Mouse (Mus musculus): ENCODE results near the gene Gstm6.
"Not testable (repeated sequence)": the region's sequence is repeated elsewhere in the genome, so short reads cannot be mapped to it uniquely, and the experiment has no call there.

Gene Gstm6

DNA sequence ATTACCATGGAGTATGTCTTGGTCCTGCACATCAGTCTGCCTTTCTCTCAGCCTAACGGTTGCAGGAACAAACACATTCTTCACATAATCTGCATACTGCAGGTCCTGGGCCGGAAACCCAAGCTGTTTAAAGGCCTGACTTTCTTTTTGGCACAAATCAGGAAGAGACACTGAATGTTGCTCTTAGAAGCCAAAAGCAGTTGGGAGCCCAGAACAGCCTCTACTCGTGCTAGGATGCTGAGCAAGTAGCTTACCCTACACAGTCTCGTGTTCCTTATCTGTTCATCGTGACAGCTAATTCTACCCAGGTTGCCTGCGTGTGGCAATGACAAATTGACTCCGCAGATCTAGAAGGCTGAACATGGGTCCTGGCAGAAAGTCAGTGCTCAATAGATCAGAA is 3.0 kb downstream of the Gstm6 start:
- DNase-seq (ENCODE audit: low spot score) = no peak

DNA sequence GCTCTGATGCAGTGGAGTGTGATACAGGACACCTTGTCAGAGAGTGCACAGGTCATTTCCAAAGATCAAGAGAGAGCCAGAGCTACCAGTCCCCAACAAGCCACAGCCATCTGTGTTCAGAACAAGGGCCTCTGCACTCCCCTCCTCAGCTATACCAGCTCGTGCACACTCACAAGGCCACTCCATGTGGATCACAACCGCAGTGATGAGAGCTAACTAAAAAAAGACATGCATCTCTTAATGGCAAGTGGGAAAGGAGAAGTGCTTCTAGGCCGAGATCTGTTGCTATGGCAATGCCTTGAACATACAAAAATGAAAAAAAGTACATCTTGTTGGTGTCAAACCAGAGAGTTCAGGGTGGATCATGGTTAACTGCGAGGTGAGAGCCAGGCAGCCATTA is 3.7 kb downstream of the Gstm6 start:
- DNase-seq (ENCODE audit: low spot score) = no peak

DNA sequence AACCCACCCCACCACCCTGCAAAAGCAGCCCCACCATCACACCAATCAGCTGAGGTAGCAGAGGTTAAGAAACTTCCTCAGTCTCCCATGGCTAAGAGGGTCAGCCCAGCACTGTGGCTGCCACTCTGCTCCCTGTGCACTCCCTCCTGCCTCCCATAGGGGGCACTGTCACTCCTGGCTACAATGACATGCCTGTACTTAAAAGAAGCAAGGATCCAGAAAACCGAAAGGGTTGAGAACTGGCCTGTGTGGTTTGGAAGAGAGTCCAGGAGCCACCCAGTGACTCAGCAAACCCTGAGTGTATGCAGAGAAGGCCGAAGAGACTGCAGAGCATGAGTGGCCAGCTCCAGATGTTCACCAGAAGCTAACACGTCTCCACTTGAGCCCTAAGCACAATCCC is 4.1 kb downstream of the Gstm6 start:
- no peak for DNase-seq (ENCODE audit: low spot score)

DNA sequence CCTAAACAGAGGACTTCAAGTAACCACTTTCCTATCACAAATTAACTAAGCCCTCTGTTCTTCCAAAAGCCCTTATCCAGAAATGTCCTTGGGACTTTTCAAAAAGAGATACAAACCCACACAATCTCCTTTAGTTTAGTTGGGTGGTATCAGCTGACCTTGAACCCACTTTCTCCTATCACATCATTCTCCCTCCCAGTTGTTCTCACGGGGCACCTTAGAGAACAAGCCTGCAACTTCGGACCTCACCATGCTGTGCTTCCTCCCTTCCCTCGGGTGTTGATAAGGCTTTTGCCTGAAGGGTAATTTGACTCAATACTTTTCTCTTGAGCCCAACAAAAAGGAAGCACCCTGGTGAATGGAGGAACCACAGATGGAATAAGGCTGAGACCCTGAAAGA is 7.7 kb downstream of the Gstm6 start:
- DNase-seq (ENCODE audit: low spot score) = no peak

DNA sequence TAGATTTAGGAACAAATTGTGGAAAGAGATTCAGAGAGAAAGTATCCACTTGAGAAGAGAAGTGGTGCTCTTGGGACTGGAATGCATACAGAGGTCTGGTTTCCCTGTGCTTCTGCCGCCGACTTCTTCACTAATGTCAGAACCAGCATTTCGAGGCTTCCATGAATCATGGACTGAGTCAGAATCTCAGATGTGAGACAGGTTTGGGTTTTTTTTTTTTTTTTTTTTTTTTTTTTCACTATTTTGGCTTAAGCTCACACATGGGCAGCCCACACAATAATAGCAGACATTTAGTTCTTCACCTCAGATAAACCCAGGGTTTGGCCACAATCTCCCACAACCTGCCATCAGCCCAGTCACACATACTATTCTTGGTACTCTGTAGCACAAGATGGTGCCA is 8.3 kb downstream of the Gstm6 start:
- DNase-seq (ENCODE audit: low spot score) = no peak

DNA sequence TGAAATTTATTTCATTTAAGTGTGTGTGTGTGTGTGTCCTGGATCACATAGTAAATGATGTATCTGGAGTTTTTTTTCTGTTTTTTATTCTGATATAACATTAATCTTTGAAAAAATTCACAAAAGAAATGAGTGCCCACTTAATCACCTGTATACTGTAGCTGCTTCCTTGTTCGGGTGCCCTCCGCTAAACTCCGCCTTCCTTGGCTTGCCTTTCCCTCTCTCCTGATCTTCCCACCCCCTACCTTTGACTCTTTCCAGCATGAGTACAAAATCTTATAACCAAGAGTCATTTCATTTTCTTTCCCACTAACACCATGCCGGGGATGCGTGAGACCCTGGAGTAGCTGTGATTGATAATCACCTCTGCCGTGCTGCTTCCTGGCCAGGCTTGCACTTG is 11.4 kb downstream of the Gstm6 start:
- DNase-seq (ENCODE audit: low spot score) = no peak

DNA sequence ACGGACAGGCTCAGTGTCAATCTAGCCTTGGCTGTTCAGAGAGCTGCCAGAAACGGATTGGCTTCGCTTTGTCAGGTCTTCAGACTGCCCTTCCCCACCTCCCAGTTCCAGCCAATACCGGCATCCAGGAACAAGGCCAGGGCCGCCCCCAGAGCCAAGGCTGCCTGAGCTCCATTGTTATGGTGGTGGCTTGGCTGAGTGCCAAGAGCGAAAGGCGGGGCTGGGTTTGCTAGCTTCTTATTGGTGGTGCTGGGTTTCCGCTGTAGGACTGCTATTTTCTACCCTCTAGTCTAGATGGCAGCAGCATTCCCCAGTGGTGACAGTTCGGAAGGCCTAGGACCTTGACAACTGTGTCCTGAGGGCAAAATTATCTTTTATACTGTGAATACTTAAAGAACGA is 11.9 kb downstream of the Gstm6 start, which contains the start of gene Gstm7:
Gene Gstm7 (minus strand): TSS at position 148 of the 400 bp plus-strand sequence.
- peak; percentile 95 for DNase-seq (ENCODE audit: low spot score)

DNA sequence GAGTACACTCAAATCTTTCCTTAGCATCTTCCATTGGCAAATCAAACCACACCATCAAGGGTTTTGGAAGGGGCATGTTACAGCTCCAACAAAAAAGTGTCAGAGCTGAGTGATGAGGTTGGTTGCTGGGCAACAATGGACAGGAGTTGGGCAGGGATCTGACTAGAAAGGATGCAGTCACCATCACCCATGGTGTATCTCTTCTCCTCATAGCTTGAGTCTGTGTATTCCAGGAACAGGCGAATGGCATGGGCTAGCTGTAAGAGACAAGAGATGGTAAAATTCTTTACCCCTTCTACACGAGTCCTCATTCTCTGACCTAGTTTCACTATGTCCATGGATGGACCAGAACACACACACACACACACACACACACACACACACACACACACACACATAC is 12.4 kb downstream of the Gstm6 start:
- DNase-seq (ENCODE audit: low spot score) = no peak

DNA sequence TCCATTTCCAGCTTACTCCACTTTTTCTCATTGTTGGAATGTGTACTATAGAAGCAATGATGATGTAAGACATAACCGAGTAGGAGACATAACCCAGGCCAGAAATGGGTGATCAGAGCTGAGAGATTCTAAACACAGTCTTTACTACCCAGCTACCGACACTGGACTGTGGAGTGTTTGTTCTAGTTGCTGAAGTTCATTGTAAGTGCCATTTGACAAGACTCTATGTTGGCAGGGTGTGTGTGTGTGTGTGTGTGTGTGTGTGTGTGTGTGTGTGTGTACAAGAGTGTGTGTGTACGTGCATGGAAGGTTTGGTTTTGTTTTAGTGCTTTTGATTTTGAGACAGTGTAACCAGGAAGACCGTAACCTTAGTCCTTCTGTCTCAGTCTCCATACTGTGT is 13.8 kb downstream of the Gstm6 start:
- DNase-seq (ENCODE audit: low spot score) = no peak

DNA sequence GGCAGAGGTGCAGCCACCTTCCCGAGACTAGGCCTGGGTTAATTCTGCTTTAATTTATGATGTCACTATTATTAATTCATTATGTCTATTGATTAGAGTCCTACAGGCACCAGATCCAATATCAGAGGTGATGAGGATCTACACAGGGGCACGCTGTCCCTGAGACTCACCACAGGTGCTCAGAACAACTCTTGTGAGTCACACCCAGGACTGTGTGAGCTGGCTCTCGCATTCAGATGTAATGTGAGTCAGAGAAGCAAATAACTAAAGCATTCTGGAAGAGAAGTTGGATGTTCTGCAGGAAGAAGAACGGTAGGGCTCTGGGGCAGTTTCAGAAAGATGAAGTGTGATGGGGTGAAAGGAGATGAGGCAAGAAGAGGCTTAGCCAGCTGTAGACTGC is 14.3 kb downstream of the Gstm6 start:
- no peak for DNase-seq (ENCODE audit: low spot score)

DNA sequence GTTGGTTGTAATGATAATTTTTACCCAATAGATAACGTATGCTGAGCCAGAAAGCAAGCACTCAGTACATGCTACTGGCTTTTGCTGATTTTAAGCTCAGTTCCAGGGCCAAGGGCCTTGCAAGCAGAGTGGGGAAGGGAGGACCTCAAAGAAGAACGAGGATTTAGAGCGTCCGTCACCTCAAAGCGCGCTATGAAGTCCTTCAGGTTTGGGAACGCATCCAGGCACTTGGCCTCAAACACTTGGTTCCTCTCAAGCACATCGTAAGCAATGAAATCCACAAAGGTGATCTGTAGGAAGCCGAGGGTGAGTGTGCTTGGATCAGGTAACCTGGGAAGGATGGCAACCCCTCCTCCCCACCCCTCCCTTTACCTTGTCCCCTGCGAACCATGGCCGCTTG is 14.9 kb downstream of the Gstm6 start:
- DNase-seq (ENCODE audit: low spot score) = no peak

DNA sequence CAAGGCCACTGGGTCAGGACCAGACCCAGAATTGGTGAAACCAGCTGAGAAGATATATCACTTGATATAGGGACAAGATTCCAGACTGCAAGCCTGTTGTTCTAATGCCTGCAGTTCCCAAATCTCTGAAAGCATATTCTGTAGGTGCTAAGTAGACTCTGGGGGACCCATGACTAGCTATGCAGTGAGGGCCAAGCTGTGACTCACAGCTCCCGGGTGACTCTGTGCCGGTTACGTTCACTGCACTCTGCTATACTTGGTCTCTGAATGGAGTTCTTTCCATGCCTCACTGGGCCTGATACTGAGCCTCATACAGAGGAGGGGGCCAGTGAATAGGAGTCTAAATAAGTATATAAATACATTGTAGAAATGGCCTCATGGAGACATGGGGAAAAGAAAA is 15.7 kb downstream of the Gstm6 start:
- no peak for DNase-seq (ENCODE audit: low spot score)

DNA sequence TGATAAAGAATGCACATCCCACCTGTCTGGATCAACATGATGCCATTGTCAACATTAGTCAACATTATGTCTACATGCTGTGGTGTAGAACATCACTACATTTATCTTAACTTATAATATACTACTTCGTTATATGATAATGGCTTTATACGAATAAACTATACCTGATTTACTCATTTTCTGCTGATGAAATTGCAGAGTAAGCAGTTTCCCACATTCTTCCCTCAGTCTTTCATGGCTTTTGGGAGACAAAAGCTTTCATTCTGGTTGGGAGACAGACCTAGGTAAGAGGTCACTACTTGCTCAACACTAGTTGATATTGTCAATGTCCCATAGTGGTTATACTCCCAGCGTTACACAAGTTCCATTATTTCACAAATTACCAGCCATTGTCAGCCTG is 18.2 kb downstream of the Gstm6 start:
- DNase-seq (ENCODE audit: low spot score) = no peak

DNA sequence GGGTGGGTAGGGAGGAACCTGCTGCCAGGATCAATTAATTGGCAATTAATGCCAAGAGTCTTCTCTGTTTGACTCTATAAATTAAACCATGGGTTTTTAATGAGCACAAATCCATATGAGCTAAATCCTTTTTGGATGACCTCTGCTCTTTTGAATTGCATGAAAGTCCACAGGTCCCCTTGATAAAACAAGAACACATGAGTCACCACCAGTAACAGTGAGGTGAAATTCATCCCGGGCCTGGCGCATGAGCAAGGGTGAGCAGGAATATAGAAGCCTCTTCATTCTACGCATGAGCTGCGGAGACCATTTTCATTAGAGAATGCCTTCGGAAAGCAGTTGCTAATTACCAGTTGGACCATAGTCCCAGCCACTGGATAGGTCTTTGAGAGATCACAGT is 23.2 kb downstream of the Gstm6 start:
- no peak for DNase-seq (ENCODE audit: low spot score)

DNA sequence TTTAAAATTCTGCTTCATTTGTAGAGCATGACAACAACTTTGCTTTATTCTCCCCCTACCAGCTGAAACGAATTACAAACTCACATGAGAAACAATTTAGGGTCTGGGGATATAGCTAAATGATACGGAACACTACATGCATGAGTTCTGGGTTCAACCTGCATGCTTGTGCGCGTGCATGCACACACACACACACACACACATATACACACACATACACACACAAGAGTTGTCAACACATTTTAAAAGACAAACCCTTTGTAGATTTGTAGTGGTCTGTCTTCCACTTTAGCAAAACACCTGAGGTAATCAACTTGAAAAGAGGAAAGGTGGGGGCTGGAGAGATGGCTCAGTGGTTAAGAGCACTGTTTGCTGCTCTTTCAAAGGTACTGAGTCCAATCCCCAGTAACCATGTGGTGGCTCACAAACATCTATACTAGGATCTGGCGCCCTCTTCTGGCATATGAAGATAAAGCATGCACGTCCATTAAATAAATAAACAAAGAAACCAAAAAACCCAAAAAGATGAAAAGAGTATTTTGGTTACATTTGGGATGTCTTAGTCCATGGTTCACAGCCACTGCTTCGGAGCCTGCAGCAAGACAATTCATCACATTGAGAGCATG is 25.7 kb downstream of the Gstm6 start:
- DNase-seq (ENCODE audit: low spot score) = peak; percentile 86

DNA sequence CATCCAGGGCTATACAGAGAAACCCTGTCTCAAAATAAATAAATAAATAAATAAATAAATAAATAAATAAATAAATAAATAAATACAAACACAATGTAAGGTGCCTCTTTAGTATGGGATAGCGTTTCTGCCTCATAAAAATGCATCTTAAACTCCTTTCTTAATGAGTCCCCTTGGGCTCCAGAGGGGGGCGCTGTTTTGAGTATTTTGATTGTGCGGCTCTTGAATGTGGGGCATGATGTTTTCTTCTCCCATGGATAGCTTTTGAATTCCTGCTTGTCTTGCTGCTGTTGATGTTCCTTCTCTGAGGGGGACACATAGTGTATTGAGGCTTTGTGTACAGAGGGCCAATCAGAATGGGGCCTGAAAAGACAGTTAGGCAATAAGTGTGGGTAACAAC is 26.5 kb downstream of the Gstm6 start:
- DNase-seq (ENCODE audit: low spot score) = no peak

DNA sequence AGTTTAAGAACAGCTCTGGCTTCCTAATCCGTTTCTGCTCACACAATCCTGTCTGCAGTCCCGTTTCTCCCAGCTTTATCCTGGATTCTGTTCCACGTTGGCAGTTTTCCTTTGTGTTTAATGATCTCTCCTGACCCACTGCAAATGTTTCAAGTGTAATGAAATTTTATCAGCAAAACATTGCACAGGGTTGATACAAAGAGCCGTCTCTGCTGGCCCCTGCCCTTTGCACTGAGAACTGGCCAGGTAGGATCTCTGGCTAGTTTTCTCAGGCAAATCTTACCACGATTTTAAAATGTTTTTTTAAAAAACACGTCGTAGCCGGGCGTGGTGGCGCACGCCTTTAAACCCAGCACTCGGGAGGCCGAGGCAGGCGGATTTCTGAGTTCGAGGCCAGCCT is 26.9 kb downstream of the Gstm6 start:
- DNase-seq (ENCODE audit: low spot score) = no peak

DNA sequence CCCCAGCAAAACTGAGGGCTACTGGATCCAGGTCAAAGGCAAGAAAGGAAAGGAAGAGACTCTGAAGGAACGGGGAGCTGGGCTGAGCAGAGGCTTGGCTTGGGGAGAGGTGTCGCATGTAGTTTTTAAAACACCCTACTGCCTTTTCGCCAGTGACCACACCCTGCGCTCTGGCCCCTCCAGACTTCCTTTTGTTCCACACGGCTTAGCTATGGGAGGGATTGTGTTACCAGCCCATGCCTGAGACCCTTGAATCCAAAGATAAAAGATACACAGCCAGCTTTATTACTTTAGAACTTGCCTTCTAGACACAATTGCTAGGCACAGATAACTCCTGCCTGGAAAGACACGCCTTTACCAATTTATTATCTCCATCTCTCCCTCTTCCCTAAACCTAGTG is 37.6 kb downstream of the Gstm6 start:
- no peak for DNase-seq (ENCODE audit: low spot score)

DNA sequence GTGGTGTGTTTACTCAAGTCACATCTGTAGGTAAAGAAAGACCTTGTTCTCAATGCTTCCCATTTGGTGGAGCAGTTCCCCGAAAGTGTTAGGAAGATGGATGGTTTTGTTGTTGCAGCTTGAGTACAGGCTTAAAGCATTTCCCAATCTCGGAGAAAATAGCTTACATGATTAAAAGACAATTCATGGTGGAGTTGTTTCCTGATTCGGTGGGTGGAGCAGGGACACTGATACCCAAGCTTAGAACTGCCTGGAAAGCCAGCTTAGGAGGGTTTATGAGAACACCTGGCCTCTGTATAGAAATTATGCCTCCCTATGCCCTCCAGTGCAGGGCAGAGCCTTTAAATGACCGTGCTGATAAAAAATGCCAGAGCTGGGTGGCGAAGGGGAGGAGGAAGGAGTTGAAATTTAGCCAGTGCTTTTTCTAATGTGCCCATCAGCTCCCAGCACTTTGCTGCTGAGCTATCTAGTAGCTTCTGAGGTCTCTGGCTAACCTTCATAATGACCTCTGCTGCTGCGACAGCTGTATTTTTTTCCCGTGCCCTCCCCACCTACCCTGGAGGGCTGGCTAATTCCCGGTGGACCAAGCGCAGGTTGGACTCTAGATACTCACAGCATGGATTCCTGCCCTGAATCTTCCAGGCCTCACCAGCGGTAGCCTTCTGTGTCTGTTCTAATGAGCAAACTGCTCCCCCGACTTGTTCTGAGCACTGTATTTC is 42.4 kb downstream of the Gstm6 start:
- DNase-seq (ENCODE audit: low spot score) = no peak

DNA sequence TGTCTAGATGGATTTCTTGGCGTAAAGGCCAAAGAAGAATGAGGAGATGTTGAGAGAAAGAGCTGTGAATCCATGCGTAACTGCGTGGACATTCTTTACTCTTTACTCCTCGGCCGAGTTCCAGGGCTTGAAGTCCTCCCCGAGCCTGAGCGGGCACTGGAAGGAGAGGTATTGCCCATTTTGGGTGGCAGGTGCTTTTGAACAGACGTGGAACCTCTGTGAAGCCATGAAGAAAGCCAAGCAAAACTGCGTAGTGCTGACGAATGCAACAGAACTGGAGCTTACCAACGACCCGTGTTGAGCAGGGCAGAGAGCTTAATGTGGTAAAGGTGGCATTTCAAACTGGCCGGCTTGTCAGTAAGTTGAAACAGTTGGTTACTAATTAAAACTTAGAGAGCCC is 44.9 kb downstream of the Gstm6 start:
- no peak for DNase-seq (ENCODE audit: low spot score)

DNA sequence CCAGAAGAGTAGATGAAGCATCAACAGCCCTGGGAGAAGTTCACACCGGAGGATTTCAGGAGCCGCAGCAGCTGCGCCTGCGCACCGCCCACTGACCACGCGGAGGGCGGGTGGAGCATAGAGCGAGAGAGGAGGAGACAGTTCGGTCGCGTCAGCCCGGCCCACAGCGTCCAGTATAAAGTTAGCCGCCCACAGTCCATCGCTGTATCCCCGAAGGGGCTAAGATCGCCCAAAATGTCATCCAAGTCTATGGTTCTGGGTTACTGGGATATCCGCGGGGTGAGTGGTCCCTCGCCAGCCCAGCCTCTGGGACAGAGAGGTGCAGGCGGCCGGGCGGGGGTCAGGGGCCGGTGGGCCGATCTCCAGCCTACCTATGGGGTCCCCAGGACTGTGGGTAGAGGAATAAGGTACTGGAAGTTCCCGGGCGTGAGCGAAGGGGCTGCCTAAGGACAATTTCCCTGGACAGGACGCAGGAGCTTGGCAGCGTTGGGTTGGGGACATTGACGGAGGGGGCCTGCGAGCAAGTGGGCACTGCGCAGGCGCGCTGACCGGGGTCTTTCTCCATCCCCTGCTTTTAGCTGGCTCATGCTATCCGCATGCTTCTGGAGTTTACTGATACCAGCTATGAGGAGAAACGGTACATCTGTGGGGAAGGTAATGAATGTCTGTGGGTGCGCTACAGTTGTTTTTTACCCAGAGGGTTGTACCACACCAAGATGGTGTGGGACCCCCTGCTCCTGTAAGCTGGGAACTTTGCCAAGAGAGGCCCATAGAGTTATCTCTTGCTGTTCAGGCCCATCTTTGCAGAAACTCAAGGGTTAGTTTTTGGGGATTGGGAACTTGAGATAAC is 47.6 kb downstream of the Gstm6 start, which contains the start of gene Gstm5:
Gene Gstm5 (plus strand): TSS at position 102 of the 850 bp plus-strand sequence.
- DNase-seq (ENCODE audit: low spot score) = peak; percentile 53

DNA sequence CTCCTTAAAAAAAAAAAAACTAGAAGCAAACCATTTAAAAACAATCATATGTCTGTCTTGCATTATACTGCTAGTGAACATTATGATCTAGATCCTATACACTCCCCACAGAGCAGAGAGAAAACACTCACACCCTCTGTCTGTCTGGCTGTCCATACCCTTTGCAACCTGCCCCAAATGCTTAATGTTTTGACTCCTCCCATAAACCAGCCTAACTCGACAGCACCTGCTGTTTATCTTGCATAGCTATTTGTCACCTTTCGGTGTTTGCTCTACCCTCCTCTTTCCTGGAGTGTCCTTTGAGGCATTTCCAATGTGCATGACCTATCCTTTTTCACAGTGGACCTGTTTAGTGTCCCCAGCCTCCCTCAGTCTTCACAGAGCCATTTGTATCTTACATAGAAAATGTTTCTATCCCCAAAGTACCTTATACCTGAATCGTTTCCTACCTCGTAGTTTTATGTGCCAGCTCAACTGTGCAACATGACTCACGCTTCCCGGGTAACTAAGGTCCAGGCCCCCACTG is 48.3 kb downstream of the Gstm6 start:
- DNase-seq (ENCODE audit: low spot score) = no peak

DNA sequence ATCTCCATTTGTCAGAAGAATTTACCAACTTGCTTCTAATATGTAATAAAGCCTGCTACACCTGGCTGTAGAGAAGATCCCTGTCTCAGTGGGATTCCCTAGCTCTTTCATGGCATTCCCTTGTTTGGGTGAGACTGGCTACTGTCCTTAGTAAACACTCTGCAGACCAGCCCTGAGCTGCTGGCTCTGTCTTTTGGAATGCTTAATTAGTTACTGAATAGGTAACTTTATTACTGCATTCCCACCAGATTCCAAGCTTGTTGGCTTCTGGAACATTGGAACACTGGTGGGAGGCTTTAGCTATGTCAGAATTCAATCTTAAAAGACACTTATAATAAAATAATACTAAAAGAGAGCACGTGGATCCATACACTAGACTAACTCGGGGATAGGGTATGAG is 54.3 kb downstream of the Gstm6 start:
- not testable (repeated sequence) for DNase-seq (ENCODE audit: low spot score)
